Comparison of ENCODE assay signal across 8 mouse cellular contexts in genomic region chr8:84687003-84687704, GRCm38 (mm10). TPM values are rescaled to one million over a fixed set of nuclear protein-coding genes. Genes with fewer than 3 reads are reported as not detected.
A peak's percentile ranks its signal among the peaks of the same experiment; 100 is the strongest.
DNase-seq lines count a peak whose midpoint lies in the region; ATAC-seq and TF ChIP-seq lines count a peak whose summit lies in the region.

No protein-coding gene starts in this region.

- peak overlapping the region; percentile 91 for H3K4me2 ChIP-seq in embryonic facial prominence, embryonic 13.5 days
- H3K4me2 ChIP-seq in intestine, postnatal 0 days (replicated peaks; ENCODE audit: low read depth): peak overlapping the region; percentile 89

- peak; percentile 39 for ATAC-seq in embryonic facial prominence, embryonic 13.5 days (ENCODE audit: insufficient number of reproducible peaks, insufficient read depth, low FRiP score, low TSS enrichment, low read depth)
- ATAC-seq in intestine, postnatal 0 days: peak; percentile 40

- no peaks in the 10 kb centered on the region for H3K9me3 ChIP-seq in ES-Bruce4 (replicated peaks; ENCODE audit: control insufficient read depth, insufficient read depth, low read length, poor library complexity, severe bottlenecking)
- H3K9me3 ChIP-seq in embryonic facial prominence, embryonic 13.5 days: no peaks in the 10 kb centered on the region
- no peaks in the 10 kb centered on the region for H3K9me3 ChIP-seq in intestine, postnatal 0 days (ENCODE audit: control insufficient read depth)
- no peaks in the 10 kb centered on the region for H3K9me3 ChIP-seq in megakaryocyte, embryonic 14.5 days

- no peak for TF ChIP-seq CTCF in gastrocnemius, adult 2 months (IDR thresholded peaks at IDR 0.05)
- no peak for TF ChIP-seq CTCF in ES-Bruce4 (IDR thresholded peaks at IDR 0.05; ENCODE audit: low read depth, low read length)
- TF ChIP-seq CTCF in intestine, postnatal 0 days (IDR thresholded peaks at IDR 0.05; ENCODE audit: low read depth): peak; percentile 30

- peaks cover 3% of the 10 kb centered on the region for H3K4me1 ChIP-seq in ES-Bruce4 (ENCODE audit: control insufficient read depth, insufficient read depth, low read length)
- peaks cover 42% of the 10 kb centered on the region for H3K4me1 ChIP-seq in embryonic facial prominence, embryonic 13.5 days
- H3K4me1 ChIP-seq in intestine, postnatal 0 days (replicated peaks; ENCODE audit: control insufficient read depth, insufficient read depth, low read length): peaks cover 16% of the 10 kb centered on the region
- peaks cover 73% of the 10 kb centered on the region for H3K4me1 ChIP-seq in megakaryocyte, embryonic 14.5 days

- peak overlapping the region; percentile 83 for H3K27ac ChIP-seq in gastrocnemius, adult 2 months
- H3K27ac ChIP-seq in ES-Bruce4 (ENCODE audit: insufficient read depth, low read length): peak overlapping the region; percentile 95
- H3K27ac ChIP-seq in embryonic facial prominence, embryonic 13.5 days: peak overlapping the region; percentile 95
- H3K27ac ChIP-seq in intestine, postnatal 0 days (ENCODE audit: low read depth, low read length): peak overlapping the region; percentile 83

- WGBS in embryonic facial prominence, embryonic 13.5 days: 0% methylated on average over 54 of the region's 62 CpGs
- WGBS in intestine, postnatal 0 days: under 1% methylated on average over 57 of the region's 62 CpGs

- TF ChIP-seq EP300 in ES-Bruce4 (IDR thresholded peaks at IDR 0.05; ENCODE audit: insufficient read depth, low read depth, low read length): no peak

- peaks cover 29% of the 10 kb centered on the region for H3K36me3 ChIP-seq in ES-Bruce4 (ENCODE audit: control insufficient read depth, insufficient read depth, low read length, poor library complexity, severe bottlenecking)
- peaks cover 20% of the 10 kb centered on the region for H3K36me3 ChIP-seq in embryonic facial prominence, embryonic 13.5 days
- peaks cover 7% of the 10 kb centered on the region for H3K36me3 ChIP-seq in intestine, postnatal 0 days (ENCODE audit: control insufficient read depth, insufficient read depth)
- peaks cover 46% of the 10 kb centered on the region for H3K36me3 ChIP-seq in megakaryocyte, embryonic 14.5 days (replicated peaks; ENCODE audit: low read length)

- intact Hi-C loops in gastrocnemius, adult 2 months (cut with DNase I): no loop called here

- H3K27me3 ChIP-seq in ES-Bruce4 (ENCODE audit: control insufficient read depth, insufficient read depth, low read length, poor library complexity, severe bottlenecking): no peaks in the 10 kb centered on the region
- H3K27me3 ChIP-seq in embryonic facial prominence, embryonic 13.5 days: no peaks in the 10 kb centered on the region
- H3K27me3 ChIP-seq in intestine, postnatal 0 days (replicated peaks; ENCODE audit: control insufficient read depth, insufficient read depth, low read length): no peaks in the 10 kb centered on the region
- no peaks in the 10 kb centered on the region for H3K27me3 ChIP-seq in megakaryocyte, embryonic 14.5 days (replicated peaks)

- H3K4me3 ChIP-seq in gastrocnemius, adult 2 months: peak overlapping the region; percentile 92
- H3K4me3 ChIP-seq in ES-Bruce4 (ENCODE audit: low read depth, low read length): peak overlapping the region; percentile 86
- peak overlapping the region; percentile 100 for H3K4me3 ChIP-seq in embryonic facial prominence, embryonic 13.5 days
- peak overlapping the region; percentile 100 for H3K4me3 ChIP-seq in intestine, postnatal 0 days (ENCODE audit: low read depth, low read length)
- peak overlapping the region; percentile 93 for H3K4me3 ChIP-seq in megakaryocyte, embryonic 14.5 days (replicated peaks)

- no peak for TF ChIP-seq POLR2A in ES-Bruce4 (IDR thresholded peaks at IDR 0.05; ENCODE audit: insufficient read depth, low read length)

- no peak for DNase-seq in gastrocnemius, adult 2 months
- DNase-seq in gastrocnemius, postnatal 10 days: no peak
- peak; percentile 19 to 29 for DNase-seq in thymus, adult 18-20 months
- DNase-seq in urinary bladder, adult 2 months (ENCODE audit: low spot score): no peak

- peak overlapping the region; percentile 100 for H3K9ac ChIP-seq in ES-Bruce4 (ENCODE audit: low read depth, poor library complexity, severe bottlenecking)
- peak overlapping the region; percentile 100 for H3K9ac ChIP-seq in embryonic facial prominence, embryonic 13.5 days
- peak overlapping the region; percentile 93 for H3K9ac ChIP-seq in intestine, postnatal 0 days (ENCODE audit: low read depth, low read length)

RNA-seq across cellular contexts. Expression of gene Nacc1, which starts 0.5 kb away (rescaled TPM):
- 10 to 100 TPM; 18.7 to 24.3 TPM for total RNA-seq in gastrocnemius, adult 2 months (2021)
- total RNA-seq in gastrocnemius, postnatal 10 days (2021): 10 to 100 TPM; 38.2 to 39.1 TPM
- polyA plus RNA-seq in ES-Bruce4 (2011; ENCODE audit: insufficient read depth, insufficient read length, low read depth, missing spikeins): 89.7 and 97.9 TPM in 2 replicates
- 16.3 and 16.6 TPM in 2 replicates for polyA plus RNA-seq in embryonic facial prominence, embryonic 13.5 days (2015; fragmentation: Nextera tagmentation; extraction: Ambion mirVana)
- polyA plus RNA-seq in intestine, postnatal 0 days (2015; fragmentation: Nextera tagmentation; extraction: Ambion mirVana): 9.3 and 9.8 TPM in 2 replicates
- polyA plus RNA-seq in megakaryocyte, embryonic 14.5 days (2012; ENCODE audit: insufficient read depth, low replicate concordance): 144 and 266 TPM in 2 replicates
- polyA plus RNA-seq in urinary bladder, adult 2 months (2012; rRNA removed): 39.5 and 49.4 TPM in 2 replicates

RNA-seq across cellular contexts. Expression of gene Trmt1, which starts 1.0 kb away (rescaled TPM):
- 10 to 100 TPM; 45.6 to 57.5 TPM for total RNA-seq in gastrocnemius, adult 2 months (2021)
- total RNA-seq in gastrocnemius, postnatal 10 days (2021): 10 to 100 TPM; 33.7 to 43.9 TPM
- polyA plus RNA-seq in ES-Bruce4 (2011; ENCODE audit: insufficient read depth, insufficient read length, low read depth, missing spikeins): 77.6 and 79.8 TPM in 2 replicates
- polyA plus RNA-seq in embryonic facial prominence, embryonic 13.5 days (2015; fragmentation: Nextera tagmentation; extraction: Ambion mirVana): 71.3 and 78.6 TPM in 2 replicates
- 22.3 and 23.7 TPM in 2 replicates for polyA plus RNA-seq in intestine, postnatal 0 days (2015; fragmentation: Nextera tagmentation; extraction: Ambion mirVana)
- polyA plus RNA-seq in megakaryocyte, embryonic 14.5 days (2012; ENCODE audit: insufficient read depth, low replicate concordance): 107 and 120 TPM in 2 replicates
- polyA plus RNA-seq in urinary bladder, adult 2 months (2012; rRNA removed): 71.7 and 76.3 TPM in 2 replicates

RNA-seq across cellular contexts. Expression of gene Lyl1, which starts 14.1 kb away (rescaled TPM):
- total RNA-seq in gastrocnemius, adult 2 months (2021): 1 to 10 TPM; 1.1 to 1.3 TPM
- 1 to 10 TPM; 3.3 to 5.4 TPM for total RNA-seq in gastrocnemius, postnatal 10 days (2021)
- not detected in 2 replicates for polyA plus RNA-seq in ES-Bruce4 (2011; ENCODE audit: insufficient read depth, insufficient read length, low read depth, missing spikeins)
- 4.8 and 4.9 TPM in 2 replicates for polyA plus RNA-seq in embryonic facial prominence, embryonic 13.5 days (2015; fragmentation: Nextera tagmentation; extraction: Ambion mirVana)
- polyA plus RNA-seq in intestine, postnatal 0 days (2015; fragmentation: Nextera tagmentation; extraction: Ambion mirVana): 3.5 and 3.9 TPM in 2 replicates
- polyA plus RNA-seq in megakaryocyte, embryonic 14.5 days (2012; ENCODE audit: insufficient read depth, low replicate concordance): 347 and 510 TPM in 2 replicates
- 7.8 and 8.7 TPM in 2 replicates for polyA plus RNA-seq in urinary bladder, adult 2 months (2012; rRNA removed)

RNA-seq across cellular contexts. Expression of gene Ier2, which starts 24.5 kb away (rescaled TPM):
- total RNA-seq in gastrocnemius, adult 2 months (2021): 1 to 10 TPM; 5.9 to 6.5 TPM
- 10 to 100 TPM; 10.9 to 17.6 TPM for total RNA-seq in gastrocnemius, postnatal 10 days (2021)
- polyA plus RNA-seq in ES-Bruce4 (2011; ENCODE audit: insufficient read depth, insufficient read length, low read depth, missing spikeins): 42.8 and 44.8 TPM in 2 replicates
- 64.3 and 67.6 TPM in 2 replicates for polyA plus RNA-seq in embryonic facial prominence, embryonic 13.5 days (2015; fragmentation: Nextera tagmentation; extraction: Ambion mirVana)
- 77.3 and 79.4 TPM in 2 replicates for polyA plus RNA-seq in intestine, postnatal 0 days (2015; fragmentation: Nextera tagmentation; extraction: Ambion mirVana)
- polyA plus RNA-seq in megakaryocyte, embryonic 14.5 days (2012; ENCODE audit: insufficient read depth, low replicate concordance): 106 and 333 TPM in 2 replicates
- polyA plus RNA-seq in urinary bladder, adult 2 months (2012; rRNA removed): 14.7 and 23.3 TPM in 2 replicates

RNA-seq across cellular contexts. Expression of gene G430095P16Rik, which starts 35.7 kb away (rescaled TPM):
- under 1 TPM; 0.36 to 0.78 TPM for total RNA-seq in gastrocnemius, adult 2 months (2021)
- 1 to 10 TPM; 2.2 to 2.8 TPM for total RNA-seq in gastrocnemius, postnatal 10 days (2021)
- polyA plus RNA-seq in ES-Bruce4 (2011; ENCODE audit: insufficient read depth, insufficient read length, low read depth, missing spikeins): not detected in 2 replicates
- polyA plus RNA-seq in embryonic facial prominence, embryonic 13.5 days (2015; fragmentation: Nextera tagmentation; extraction: Ambion mirVana): 6.1 and 6.2 TPM in 2 replicates
- 1.0 and 1.5 TPM in 2 replicates for polyA plus RNA-seq in intestine, postnatal 0 days (2015; fragmentation: Nextera tagmentation; extraction: Ambion mirVana)
- polyA plus RNA-seq in megakaryocyte, embryonic 14.5 days (2012; ENCODE audit: insufficient read depth, low replicate concordance): 2.7 and 19.7 TPM in 2 replicates
- 1.0 and 1.2 TPM in 2 replicates for polyA plus RNA-seq in urinary bladder, adult 2 months (2012; rRNA removed)

Comparison
In these comparisons a context has a peak if more than half of its experiments do, and no peak if none do; other contexts are left out.
1. DNase-seq: peak in thymus, adult 18-20 months (2 of 2); none in gastrocnemius, adult 2 months (single experiment), gastrocnemius, postnatal 10 days (single experiment) and urinary bladder, adult 2 months (single experiment).
2. RNA of gene Lyl1, which starts 14.1 kb away (polyA plus RNA-seq): 347 to 510 TPM in megakaryocyte, embryonic 14.5 days; 7.8 to 8.7 TPM in urinary bladder, adult 2 months, 4.8 to 4.9 TPM in embryonic facial prominence, embryonic 13.5 days, 3.5 to 3.9 TPM in intestine, postnatal 0 days and not detected in ES-Bruce4; every median in the first group is over 10 times any median in the second.
3. Peak in every context shown above with its lines, with median percentiles within 50 percentile points of each other: H3K27ac ChIP-seq, H3K4me3 ChIP-seq and H3K9ac ChIP-seq.